Mouse (Mus musculus) heart, embryonic 11.5 days (tissue): Measurements from ENCODE around the gene Mrpl42. TPM values are rescaled to one million over a fixed set of nuclear protein-coding genes. Genes with fewer than 3 reads are reported as not detected.

Experiments used
- ATAC-seq: fragments of 200-750 bp; cut with Nextera tagmentation; replicated peaks from 2 replicates; pipeline ENCODE4 v1.8.0; 2017; ENCODE audit warnings: moderate library complexity; ENCODE audit not compliant: insufficient number of reproducible peaks, low FRiP score, low TSS enrichment
- H3K27ac ChIP-seq: fragments of 300-500 bp; sonication (generic); 2 replicates; pipeline ENCODE4 v1.5.1; 2014; ENCODE audit warnings: mild to moderate bottlenecking, low read depth, low read length
- H3K27me3 ChIP-seq: fragments of 300-500 bp; sonication (generic); 2 replicates; pipeline ENCODE4 v1.6.1; 2014; ENCODE audit warnings: mild to moderate bottlenecking, low read length, mixed read lengths; ENCODE audit not compliant: control insufficient read depth, insufficient read depth
- H3K36me3 ChIP-seq: fragments of 300-500 bp; sonication (generic); 2 replicates; pipeline ENCODE4 v1.6.1; 2014; ENCODE audit warnings: mild to moderate bottlenecking, low read length, moderate library complexity, mixed read lengths; ENCODE audit not compliant: control insufficient read depth, insufficient read depth
- H3K4me1 ChIP-seq: fragments of 300-500 bp; sonication (generic); 2 replicates; pipeline ENCODE4 v1.6.1; 2014; ENCODE audit warnings: low read length; ENCODE audit not compliant: control insufficient read depth, insufficient read depth
- H3K4me2 ChIP-seq: fragments of 300-500 bp; sonication (generic); 2 replicates; pipeline ENCODE4 v1.6.1; 2014; ENCODE audit warnings: mild to moderate bottlenecking, moderate library complexity
- H3K4me3 ChIP-seq: fragments of 300-500 bp; sonication (generic); 2 replicates; pipeline ENCODE4 v1.5.1; 2014; ENCODE audit warnings: low read depth, low read length
- H3K9ac ChIP-seq: fragments of 300-500 bp; sonication (generic); 2 replicates; pipeline ENCODE4 v1.6.1; 2014; ENCODE audit warnings: mild to moderate bottlenecking, low read depth, low read length, moderate library complexity
- H3K9me3 ChIP-seq: fragments of 300-500 bp; sonication (generic); replicated peaks from 2 replicates; pipeline ENCODE4 v1.6.1; 2016; ENCODE audit warnings: low read length; ENCODE audit not compliant: control insufficient read depth
- WGBS: fragments of 180-500 bp; shearing (Covaris S2); extraction: QIAGEN DNeasy Blood & Tissue Kit; methylation state at CpG from one replicate; pipeline ENCODE4 v1.1.7; 2014; ENCODE audit not compliant: insufficient replicate concordance; 5-methylcytosine and 5-hydroxymethylcytosine counted together
- polyA plus RNA-seq: library from polyadenylated mRNA; unstranded; fragments of >200 nt; fragmentation: Nextera tagmentation; extraction: Ambion mirVana; gene quantifications from 2 replicates; pipeline ENCODE4 v1.2.1, GENCODE M21; 2014

The Mrpl42 gene
- polyA plus RNA-seq, 1 experiment from 2014 or later, result 543 TPM

DNA sequence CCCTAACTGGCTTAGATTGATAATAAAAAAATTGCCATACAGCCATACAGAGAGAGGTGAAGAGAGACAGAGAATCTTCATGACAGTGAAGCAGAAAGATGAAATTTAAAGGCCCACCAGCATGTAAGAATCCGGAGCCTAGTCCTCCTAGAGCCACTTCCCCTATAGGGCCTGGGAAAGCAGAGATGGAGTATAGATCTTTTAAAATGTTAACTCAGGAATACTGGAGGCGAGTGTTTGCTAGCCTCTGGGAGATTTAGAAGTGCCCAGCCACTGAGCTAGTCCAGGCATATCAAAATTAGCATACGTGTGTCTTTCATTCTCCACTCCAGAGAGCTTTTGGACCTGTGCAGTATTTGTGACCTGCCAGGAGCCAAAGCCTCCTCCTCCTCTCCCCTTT, 7.5 kb upstream of the Mrpl42 start:
- H3K36me3 ChIP-seq, result no peaks in the 10 kb centered on the region
- no peak overlapping the region for H3K4me3 ChIP-seq
- H3K27me3 ChIP-seq, result no peaks in the 10 kb centered on the region
- no peak for ATAC-seq
- WGBS, result 69% methylated on average over 3 of the region's 3 CpGs
- H3K27ac ChIP-seq, result no peak overlapping the region
- H3K4me1 ChIP-seq, result no peaks in the 10 kb centered on the region
- H3K9ac ChIP-seq, result no peak overlapping the region
- no peaks in the 10 kb centered on the region for H3K9me3 ChIP-seq
- no peak overlapping the region for H3K4me2 ChIP-seq

DNA sequence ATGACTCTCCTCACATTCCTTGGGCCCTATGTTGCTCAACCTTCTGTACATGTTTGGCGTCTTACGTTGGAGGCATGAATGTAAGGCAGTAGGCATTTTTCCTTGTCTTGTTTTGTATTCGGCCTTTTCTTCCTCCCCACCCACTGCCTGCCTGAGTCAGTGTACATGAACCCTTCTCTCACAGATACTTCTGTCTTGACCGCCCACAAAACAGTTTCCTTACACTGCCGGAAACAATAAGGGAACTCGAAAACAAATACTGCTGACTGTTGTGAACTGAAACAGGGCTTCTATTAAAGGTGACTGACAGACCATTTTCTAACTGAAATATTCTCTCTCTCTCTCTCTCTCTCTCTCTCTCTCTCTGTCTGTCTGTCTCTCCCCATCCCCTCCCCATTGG, 7.1 kb upstream of the Mrpl42 start:
- WGBS, result 74% methylated on average over 6 of the region's 6 CpGs
- H3K4me3 ChIP-seq, result no peak overlapping the region
- no peaks in the 10 kb centered on the region for H3K9me3 ChIP-seq
- no peaks in the 10 kb centered on the region for H3K4me1 ChIP-seq
- no peaks in the 10 kb centered on the region for H3K27me3 ChIP-seq
- no peak overlapping the region for H3K27ac ChIP-seq
- H3K36me3 ChIP-seq, result no peaks in the 10 kb centered on the region
- H3K9ac ChIP-seq, result no peak overlapping the region
- no peak overlapping the region for H3K4me2 ChIP-seq
- no peak for ATAC-seq

DNA sequence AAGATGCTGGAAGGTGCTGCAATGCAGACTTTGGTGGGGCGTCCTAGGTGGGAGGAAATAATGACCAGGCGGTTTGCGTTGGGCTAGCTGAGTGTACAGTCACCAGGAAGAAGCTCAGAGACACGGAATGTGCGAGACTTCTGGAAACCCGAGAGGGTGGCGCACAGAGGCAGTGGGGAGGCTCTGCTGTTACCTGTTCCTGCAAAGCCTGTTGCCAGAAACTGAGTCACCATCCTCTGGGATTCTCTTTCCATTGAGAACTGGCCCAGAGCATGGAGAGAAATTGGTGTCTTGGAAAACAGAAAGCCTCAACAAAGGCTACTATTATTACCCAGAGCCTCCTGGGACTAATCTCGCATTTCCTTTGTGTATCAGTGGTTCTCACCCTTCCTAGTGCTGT, 6.4 kb upstream of the Mrpl42 start:
- Histone ChIP-seq H3K9ac (no peak overlapping the region), H3K27ac (no peak overlapping the region), H3K4me3 (no peak overlapping the region), H3K9me3 (no peaks in the 10 kb centered on the region), H3K36me3 (no peaks in the 10 kb centered on the region), H3K4me1 (no peaks in the 10 kb centered on the region), H3K4me2 (no peak overlapping the region), H3K27me3 (no peaks in the 10 kb centered on the region)
- 74% methylated on average over 8 of the region's 8 CpGs for WGBS
- no peak for ATAC-seq

DNA sequence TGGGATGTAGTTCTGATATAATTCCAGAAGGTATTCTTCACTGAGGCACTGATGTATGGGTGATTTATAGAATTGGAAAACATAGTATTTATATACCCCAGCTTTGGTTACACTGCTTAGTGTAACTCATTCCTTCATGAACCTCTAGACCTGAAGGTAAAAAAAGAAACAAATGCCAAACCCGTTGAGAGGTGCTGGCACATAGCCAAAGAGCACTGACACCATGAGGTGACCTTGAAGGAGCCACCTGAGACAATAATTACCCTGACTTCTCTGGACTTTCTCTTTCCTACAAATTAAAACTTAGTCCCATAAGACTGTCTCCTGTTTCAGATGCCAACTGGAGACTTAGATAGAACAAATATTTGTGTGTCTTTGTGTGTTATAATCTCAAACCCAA, 2.6 kb upstream of the Mrpl42 start:
- 27% methylated on average over 1 of the region's 1 CpGs for WGBS
- Histone ChIP-seq H3K27me3 (no peaks in the 10 kb centered on the region), H3K9me3 (no peaks in the 10 kb centered on the region), H3K9ac (no peak overlapping the region), H3K4me2 (no peak overlapping the region), H3K4me1 (peaks cover 4% of the 10 kb centered on the region), H3K27ac (no peak overlapping the region), H3K36me3 (no peaks in the 10 kb centered on the region), H3K4me3 (no peak overlapping the region)
- no peak for ATAC-seq

GRCm38 (mm10) chr10:95503443-95504235, 1.9 kb upstream of the Mrpl42 start:
- ATAC-seq, result no peak

GRCm38 (mm10) chr10:95501033-95501432, 707 bp downstream of the Mrpl42 start:
- Histone ChIP-seq H3K27me3 (no peaks in the 10 kb centered on the region), H3K9ac (peak overlapping the region; percentile 85), H3K27ac (peak overlapping the region; percentile 86), H3K9me3 (no peaks in the 10 kb centered on the region), H3K4me2 (peak overlapping the region; percentile 77), H3K36me3 (peaks cover 6% of the 10 kb centered on the region), H3K4me1 (peaks cover 4% of the 10 kb centered on the region), H3K4me3 (peak overlapping the region; percentile 81)
- ATAC-seq, result no peak
- 4% methylated on average over 7 of the region's 7 CpGs for WGBS

More at GRCm38 (mm10) chr10:95503443-95504235, 1.9 kb upstream of the Mrpl42 start:
- no peak overlapping the region for H3K27ac ChIP-seq
- no peaks in the 10 kb centered on the region for H3K36me3 ChIP-seq
- no peaks in the 10 kb centered on the region for H3K9me3 ChIP-seq
- H3K4me1 ChIP-seq, result peaks cover 4% of the 10 kb centered on the region
- no peak overlapping the region for H3K9ac ChIP-seq
- H3K27me3 ChIP-seq, result no peaks in the 10 kb centered on the region
- no peak overlapping the region for H3K4me3 ChIP-seq
- no peak overlapping the region for H3K4me2 ChIP-seq
- WGBS, result 86% methylated on average over 14 of the region's 14 CpGs

DNA sequence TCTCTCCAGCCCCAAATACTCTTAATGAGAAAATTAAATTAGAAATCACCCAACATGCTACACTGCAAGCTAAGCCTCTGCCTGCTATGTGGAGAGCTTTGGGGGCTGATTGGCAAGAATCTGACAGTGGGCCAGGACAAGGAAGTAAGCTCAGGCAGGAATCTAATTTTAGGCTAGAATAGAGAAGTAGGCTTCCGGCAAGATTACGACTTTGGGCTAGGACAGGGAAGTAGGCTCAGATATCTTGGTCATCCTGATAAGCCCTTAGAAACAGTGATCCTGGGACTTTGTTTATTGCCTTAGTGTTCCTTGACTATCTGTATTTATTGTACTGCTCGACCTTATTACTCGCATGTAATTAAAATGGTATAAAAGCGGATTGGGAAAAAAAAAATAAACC, 7.5 kb downstream of the Mrpl42 start:
- Histone ChIP-seq H3K27ac (no peak overlapping the region), H3K9me3 (0 out of 2 replicates have a peak, but pooled peaks cover 6% of the 10 kb centered on the region), H3K36me3 (peaks cover 50% of the 10 kb centered on the region), H3K27me3 (no peaks in the 10 kb centered on the region), H3K4me2 (no peak overlapping the region), H3K4me3 (no peak overlapping the region), H3K9ac (no peak overlapping the region), H3K4me1 (no peaks in the 10 kb centered on the region)
- 85% methylated on average over 5 of the region's 5 CpGs for WGBS
- no peak for ATAC-seq

DNA sequence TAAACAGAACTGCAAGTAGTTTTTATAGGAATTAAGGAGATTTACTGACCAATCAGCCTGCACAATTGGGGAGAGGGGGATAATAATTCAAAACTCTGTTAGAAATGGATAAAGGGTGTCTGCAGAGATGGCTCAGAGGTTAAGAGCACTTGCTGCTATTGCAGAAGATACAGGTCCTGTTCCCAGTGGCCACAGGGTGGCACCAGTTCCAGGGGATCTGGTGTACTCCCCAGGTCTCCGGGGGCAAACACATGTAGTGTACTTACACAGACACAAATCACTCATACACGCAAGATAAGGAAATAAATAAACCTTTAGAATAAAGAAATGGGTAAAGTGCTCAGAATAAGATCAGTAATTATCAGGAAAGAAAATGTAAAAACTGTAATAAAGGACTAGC, 12.1 kb downstream of the Mrpl42 start:
- Histone ChIP-seq H3K4me3 (no peak overlapping the region), H3K4me2 (no peak overlapping the region), H3K27ac (no peak overlapping the region), H3K27me3 (no peaks in the 10 kb centered on the region), H3K4me1 (no peaks in the 10 kb centered on the region), H3K36me3 (peaks cover 49% of the 10 kb centered on the region), H3K9me3 (0 out of 2 replicates have a peak, but pooled peaks cover 2% of the 10 kb centered on the region), H3K9ac (no peak overlapping the region)
- no peak for ATAC-seq
- WGBS, result 73% methylated on average over 2 of the region's 2 CpGs

DNA sequence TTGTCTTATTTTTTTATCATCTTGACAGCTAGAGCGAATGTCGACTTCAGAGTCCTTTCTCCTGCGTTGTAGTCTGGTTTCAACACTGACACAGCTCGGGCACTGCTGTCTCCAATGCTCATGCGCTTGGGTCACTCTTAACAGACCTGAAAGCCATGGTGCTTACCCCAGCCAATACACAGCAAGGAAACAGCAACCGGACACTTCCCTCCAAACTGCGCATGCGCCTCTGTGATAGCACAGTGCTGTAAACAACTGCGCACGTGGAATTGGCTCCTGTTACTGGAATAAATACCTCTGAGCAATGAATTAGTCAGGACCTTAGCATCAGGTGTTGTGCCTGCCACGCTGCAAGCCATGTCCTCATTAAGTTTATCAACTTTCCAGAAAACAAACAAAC, 24.2 kb downstream of the Mrpl42 start:
- H3K9me3 ChIP-seq, result no peaks in the 10 kb centered on the region
- H3K4me2 ChIP-seq, result no peak overlapping the region
- H3K4me3 ChIP-seq, result no peak overlapping the region
- no peaks in the 10 kb centered on the region for H3K27me3 ChIP-seq
- H3K36me3 ChIP-seq, result 0 out of 2 replicates have a peak, but pooled peaks cover 4% of the 10 kb centered on the region
- H3K9ac ChIP-seq, result no peak overlapping the region
- 75% methylated on average over 11 of the region's 11 CpGs for WGBS
- no peaks in the 10 kb centered on the region for H3K4me1 ChIP-seq
- H3K27ac ChIP-seq, result no peak overlapping the region
- ATAC-seq, result no peak
